Mouse (Mus musculus) granulocyte monocyte progenitor cell, adult 5-6 weeks (primary cell): Measurements from ENCODE around the gene Rnf40. TPM values are rescaled to one million over a fixed set of nuclear protein-coding genes. Genes with fewer than 3 reads are reported as not detected.
A peak's percentile ranks its signal among the peaks of the same experiment; 100 is the strongest.
"Not testable (repeated sequence)": the region's sequence is repeated elsewhere in the genome, so short reads cannot be mapped to it uniquely, and the experiment has no call there.

Experiments
- ATAC-seq: replicated peaks from 2 replicates; pipeline ENCODE4 v1.8.0; 2016; ENCODE audit warnings: mild to moderate bottlenecking, moderate TSS enrichment, inconsistent platforms; ENCODE audit not compliant: poor library complexity, severe bottlenecking
- total RNA-seq, 2 experiments: library from RNA; stranded (forward) in 1 of 2; stranded (reverse) in 1 of 2; fragments of 200-712, 200-1000 nt in 1 of 2; fragments of >200 nt in 1 of 2; fragmentation: Nextera tagmentation in 1 of 2; gene quantifications; 2 replicates each; pipeline ENCODE4 v1.2.3; 2014 to 2017

Gene Rnf40
- total RNA-seq, 2 experiments from 2014 or later: 25.0 to 42.8 TPM

DNA sequence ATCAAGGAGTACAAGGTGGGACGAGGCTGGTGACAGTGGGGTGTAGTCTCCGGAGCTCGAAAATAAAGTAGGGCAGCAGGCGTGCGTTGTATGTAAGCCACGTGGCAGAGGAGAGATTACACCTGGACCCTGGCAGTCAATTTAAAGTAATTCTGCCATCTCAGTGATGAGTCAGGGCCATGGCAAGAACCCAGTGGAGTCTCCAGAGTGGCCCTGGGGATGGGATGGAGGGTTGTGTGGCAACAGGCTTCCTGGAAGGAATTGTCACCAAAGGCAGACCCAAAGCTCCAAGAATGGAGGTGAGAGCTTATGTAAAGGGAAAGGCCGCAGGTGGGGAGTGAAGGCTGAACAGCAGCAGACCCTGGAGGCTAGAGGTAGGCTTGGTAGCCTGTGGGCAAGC is 12.0 kb downstream of the Rnf40 start:
- no peak for ATAC-seq

GRCm38 (mm10) chr7:127601735-127602134 is 13.2 kb downstream of the Rnf40 start:
- no peak for ATAC-seq

GRCm38 (mm10) chr7:127602903-127603302 is 14.3 kb downstream of the Rnf40 start:
- ATAC-seq: no peak

DNA sequence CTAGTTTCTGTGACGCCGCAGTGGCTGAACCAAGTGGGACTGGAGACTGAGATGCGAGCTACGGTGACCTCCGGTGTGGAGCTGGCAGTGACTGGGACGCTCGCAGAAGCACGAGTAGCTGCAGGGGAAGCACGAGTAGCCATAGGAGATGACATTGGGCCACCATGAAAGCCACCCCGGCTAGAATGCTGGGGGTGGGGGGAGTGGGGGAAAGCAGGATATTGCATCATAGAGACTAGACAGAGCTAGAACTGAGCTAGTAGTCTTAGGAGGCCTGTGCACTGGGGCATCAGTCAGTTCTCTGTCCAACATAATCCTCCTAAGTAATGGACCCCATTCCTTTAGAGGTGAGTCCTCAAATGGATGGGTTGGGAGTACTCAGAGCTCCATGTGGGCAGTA is 15.7 kb downstream of the Rnf40 start:
- peak; percentile 81 for ATAC-seq

DNA sequence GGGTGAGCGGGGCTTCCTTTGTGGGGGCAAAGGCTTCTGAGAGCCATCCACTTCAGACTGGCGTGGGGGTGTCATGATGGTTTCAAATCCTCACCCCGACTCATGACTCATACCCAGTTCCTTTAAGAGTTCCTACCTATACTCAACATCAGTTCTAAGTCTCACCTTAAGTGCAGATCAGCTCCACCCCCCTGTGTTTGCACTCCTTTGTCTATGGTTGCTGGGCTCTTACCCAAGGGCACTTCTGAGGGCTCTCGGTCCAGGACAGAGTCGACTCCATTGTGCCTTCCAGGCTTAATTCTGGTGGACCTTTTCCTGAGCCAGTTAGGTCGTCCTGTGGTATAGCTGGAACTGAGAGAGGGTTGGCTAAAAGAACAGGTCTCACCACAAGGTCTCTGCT is 18.6 kb downstream of the Rnf40 start:
- ATAC-seq: no peak

DNA sequence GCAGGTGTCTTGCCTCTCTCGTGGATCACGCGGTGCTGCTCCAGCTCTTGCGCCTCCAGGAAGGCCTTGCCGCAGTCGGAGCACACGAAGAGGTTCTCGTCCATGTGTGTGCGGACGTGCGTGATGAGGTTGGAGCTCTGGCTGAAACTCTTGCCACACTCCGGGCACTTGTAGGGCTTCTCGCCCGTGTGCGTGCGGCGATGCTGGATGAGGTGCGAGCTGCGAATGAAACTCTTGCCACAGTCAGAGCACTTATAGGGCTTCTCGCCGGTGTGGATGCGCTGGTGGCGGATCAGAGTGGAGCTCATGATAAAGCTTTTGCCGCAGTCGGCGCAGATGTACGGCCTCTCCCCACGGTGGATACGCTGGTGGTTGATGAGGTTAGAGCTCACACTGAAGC is 22.4 kb downstream of the Rnf40 start:
- ATAC-seq: no peak

DNA sequence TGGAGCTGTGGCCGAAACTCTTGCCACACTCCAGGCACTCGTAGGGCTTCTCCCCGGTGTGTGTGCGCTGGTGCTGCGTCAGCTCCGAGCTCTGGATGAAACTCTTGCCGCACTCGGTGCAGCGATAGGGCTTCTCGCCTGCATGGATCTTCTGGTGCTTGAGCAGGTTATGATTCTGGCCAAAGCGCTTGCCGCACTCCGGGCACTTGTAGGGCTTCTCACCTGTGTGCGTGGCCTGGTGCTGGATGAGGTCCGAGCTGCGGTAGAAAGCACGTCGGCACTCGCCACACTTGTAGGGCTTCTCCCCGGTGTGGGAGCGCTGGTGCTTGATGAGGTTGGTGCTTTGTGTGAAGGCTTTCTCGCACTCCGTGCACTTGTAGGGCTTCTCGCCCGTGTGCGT is 23.0 kb downstream of the Rnf40 start:
- ATAC-seq: no peak

GRCm38 (mm10) chr7:127613501-127613900 is 24.9 kb downstream of the Rnf40 start:
- ATAC-seq: no peak

DNA sequence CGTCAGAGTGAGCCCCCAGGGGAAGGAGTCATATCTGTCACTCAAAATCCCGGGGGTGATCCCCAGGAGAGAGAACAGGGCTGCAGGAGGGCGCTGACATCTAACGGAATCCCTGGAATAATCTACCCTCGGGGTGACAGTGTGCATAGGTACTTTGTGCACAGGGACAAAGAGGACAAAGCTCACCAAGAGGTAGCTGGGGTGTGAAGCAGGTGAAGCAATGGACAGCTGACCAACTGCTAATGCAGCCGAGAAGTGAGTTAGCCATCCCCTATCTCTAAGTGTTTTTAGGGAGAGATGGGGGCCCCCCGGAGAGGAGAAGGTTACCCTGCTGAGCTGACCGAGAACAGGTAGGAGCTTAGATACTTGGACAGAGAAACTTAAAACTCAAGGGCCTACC is 25.5 kb downstream of the Rnf40 start:
- ATAC-seq: no peak

GRCm38 (mm10) chr7:127614511-127614890 is 25.9 kb downstream of the Rnf40 start:
- peak; percentile 74 for ATAC-seq

DNA sequence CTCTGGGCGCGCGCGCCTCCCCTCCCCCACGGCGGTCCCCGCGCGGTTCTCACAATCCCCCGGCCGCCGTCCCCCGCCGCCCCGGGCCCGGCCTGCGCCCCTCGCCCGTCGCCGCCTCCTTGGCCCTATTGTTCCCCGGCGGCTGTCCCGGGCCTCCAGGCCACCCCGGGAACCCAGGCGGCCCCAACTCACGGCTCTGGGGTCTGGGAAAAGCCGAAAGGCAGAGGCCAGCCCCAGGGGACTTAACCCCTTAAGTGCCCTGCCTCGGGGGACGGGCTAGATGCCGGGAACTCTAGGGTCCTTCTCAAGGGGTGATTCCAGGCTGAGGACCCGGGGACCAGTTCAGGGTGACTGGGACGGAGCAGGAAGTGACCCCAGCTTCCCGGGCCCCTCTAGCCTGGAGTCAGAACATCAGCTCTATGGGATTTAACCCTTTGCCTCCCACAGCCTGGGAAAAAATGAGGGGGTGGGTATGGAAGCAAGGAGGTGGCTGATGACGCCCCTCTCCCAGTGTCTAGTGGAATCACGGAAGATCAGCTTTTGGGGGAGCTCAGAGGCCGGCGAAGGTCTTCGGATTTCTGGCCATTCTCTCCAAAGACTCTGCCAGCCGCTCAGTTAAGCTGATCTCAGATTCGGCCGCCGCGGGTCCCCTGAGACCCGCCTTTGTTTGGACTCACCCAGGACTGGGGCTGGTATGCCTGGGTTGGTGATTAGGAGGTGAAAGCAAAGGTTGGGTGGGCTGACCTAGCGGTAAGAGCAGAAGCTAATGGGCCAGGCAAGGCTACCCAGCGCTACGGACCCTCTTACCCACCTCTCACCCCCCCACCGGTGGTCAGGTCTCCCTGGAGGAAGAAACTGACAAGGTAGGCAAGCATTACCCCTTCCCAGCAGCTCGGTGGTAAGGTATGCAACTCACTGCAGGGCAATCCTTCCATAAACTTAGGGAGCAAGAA is 26.6 kb downstream of the Rnf40 start, which contains the start of gene Zfp629:
TSS of gene Zfp629 (minus strand) at position 907 of the 953 bp plus-strand sequence.
- peak; percentile 68 for ATAC-seq

GRCm38 (mm10) chr7:127616336-127616735 is 27.8 kb downstream of the Rnf40 start:
- ATAC-seq: no peak

GRCm38 (mm10) chr7:127616881-127617280 is 28.3 kb downstream of the Rnf40 start:
- ATAC-seq: no peak

GRCm38 (mm10) chr7:127617962-127618361 is 29.4 kb downstream of the Rnf40 start:
- no peak for ATAC-seq

- ATAC-seq: not testable (repeated sequence)
Measured at GRCm38 (mm10) chr7:127618402-127618801, 29.8 kb downstream of the Rnf40 start.

GRCm38 (mm10) chr7:127626039-127626438 is 37.5 kb downstream of the Rnf40 start:
- ATAC-seq: no peak

DNA sequence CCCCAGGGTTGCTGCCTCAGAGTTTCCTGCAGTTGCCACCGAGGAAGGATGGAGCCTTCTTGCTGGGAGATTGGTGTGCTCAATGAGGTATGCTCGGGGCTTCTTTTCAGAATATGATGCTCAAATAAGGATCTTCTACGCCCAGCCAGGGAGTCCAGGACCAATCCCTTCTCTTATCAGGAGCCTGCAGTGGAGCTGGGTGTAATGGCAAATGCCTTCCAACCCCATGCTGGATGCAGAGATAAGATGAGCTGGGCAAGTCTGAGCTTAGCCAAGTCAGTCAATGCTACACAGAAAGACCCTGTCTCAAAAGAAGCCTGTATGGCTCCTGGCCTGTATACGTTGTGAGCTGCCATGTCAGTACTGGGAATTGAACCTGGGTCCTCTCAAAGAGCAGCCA is 37.9 kb downstream of the Rnf40 start:
- ATAC-seq: no peak

- ATAC-seq: no peak
Measured at GRCm38 (mm10) chr7:127628646-127629045, 40.1 kb downstream of the Rnf40 start.

DNA sequence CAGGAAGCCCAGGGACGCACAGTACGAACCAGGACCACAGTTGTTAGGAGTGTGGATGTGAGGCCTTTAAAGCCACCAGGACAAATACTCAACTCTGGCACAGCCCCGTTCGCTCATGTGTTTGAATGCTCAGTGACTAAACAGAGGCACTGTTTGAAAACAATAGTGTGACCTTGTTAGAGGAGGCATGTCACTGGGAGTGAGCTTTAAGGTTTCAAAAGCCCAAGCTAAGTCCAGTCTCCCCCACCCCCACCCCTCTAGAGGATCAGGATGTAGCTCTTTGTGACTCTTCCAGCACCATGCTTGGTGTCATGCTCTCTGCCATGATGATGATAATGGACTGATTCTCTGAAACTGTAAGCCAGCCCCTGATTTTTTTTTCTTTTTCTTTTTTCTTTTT is 42.8 kb downstream of the Rnf40 start:
- no peak for ATAC-seq

- ATAC-seq: peak; percentile 46
Measured at GRCm38 (mm10) chr7:127636963-127637362, 48.4 kb downstream of the Rnf40 start.

- no peak for ATAC-seq
Measured at GRCm38 (mm10) chr7:127641260-127641659, 52.7 kb downstream of the Rnf40 start.

- ATAC-seq: no peak
Measured at GRCm38 (mm10) chr7:127642254-127642653, 53.7 kb downstream of the Rnf40 start.
